Mouse (Mus musculus) megakaryocyte progenitor cell, adult 5-6 weeks (primary cell): ENCODE data around the gene Ccpg1os. TPM values are rescaled to one million over a fixed set of nuclear protein-coding genes. Genes with fewer than 3 reads are reported as not detected.

Experiments
- ATAC-seq: replicated peaks from 2 replicates; pipeline ENCODE4 v1.8.0; 2016; ENCODE audit warnings: mild to moderate bottlenecking, moderate TSS enrichment, inconsistent platforms; ENCODE audit not compliant: poor library complexity
- total RNA-seq, 2 experiments: library from RNA; stranded (forward) in 1 of 2; stranded (reverse) in 1 of 2; fragments of 157-497, 149-512 nt in 1 of 2; fragments of 200-1000 nt in 1 of 2; gene quantifications; 2 replicates each; pipeline versions ENCODE4 v1.2.3 to v1.2.4; 2015 to 2017

Gene Ccpg1os
- 6.9 and 10.4 TPM in 2 replicates for total RNA-seq (2015)
- 8.0 and 10.0 TPM in 2 replicates for total RNA-seq (2017)

DNA sequence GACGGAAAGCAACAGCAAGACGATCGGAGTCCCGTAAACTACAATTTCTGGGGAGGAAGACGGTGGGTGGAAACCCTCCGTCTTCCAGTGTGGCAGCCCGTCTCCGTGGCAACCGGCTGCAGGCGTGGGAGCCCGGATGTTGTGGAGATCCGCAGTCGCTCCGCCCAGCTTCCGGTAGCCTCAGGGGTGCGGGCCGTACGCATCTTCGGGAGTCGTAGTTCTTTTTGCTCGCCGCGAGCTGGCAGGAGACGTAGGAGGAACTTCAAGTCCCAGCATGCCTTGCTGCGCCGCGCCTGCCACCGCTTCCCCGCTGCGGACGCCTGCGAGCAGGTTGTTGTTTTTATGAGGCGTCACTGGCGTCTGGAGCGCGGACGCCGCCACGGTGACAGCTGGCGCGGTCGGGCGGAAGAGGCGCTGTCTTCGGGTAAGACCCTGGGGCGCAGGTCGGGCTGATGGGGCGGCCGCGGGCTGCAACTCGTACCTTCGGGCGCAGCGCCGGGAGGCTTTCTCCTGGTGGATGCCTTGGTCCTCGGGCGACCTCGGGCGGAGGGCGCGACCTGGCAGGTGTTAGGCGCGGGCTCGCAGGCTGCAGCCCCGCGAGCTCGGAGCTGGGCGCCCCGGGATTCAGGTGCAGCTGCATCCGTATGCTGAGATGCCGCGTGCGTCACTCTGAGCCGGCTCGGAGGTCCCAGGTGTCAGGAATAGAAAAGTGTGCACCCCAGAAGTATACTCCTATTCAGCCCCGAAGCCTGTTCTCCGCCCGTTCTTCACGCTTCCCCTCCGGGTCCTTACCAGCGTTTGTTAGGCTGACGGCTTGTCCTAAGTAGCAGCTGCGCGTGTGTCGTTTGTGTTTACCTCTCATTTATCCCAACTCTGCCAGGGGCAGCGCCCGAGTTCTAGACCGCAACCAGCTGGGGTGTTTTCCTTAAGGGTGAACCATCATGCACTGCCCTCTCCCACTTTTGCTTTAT is at the start of gene Ccpg1os, which contains the start of gene Ccpg1:
Ccpg1os (minus strand) TSS at position 133 of the 971 bp plus-strand sequence.
Ccpg1 (plus strand) TSS at position 180 of the 971 bp plus-strand sequence.
- peak; percentile 98 for ATAC-seq

DNA sequence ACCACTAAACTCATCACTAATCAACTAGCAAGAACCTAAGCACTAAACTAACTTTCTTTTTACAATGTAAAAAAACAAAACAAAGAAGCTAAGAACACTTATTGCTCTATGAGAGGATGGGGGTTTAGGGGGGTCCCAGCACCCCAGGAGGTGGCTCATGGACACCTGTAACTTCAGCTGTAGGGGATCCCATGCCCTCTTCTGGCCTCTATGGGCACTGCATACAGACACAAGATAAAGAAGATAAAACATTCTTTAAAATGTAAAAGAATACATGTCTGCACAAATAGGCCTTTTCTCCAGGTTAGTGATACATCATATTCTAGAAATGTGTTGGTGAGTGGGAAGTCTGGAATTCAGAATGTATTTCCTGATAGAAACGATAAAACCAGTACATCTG is 48.2 kb upstream of the Ccpg1os start:
- no peak for ATAC-seq

- ATAC-seq, result no peak
Observed at GRCm38 (mm10) chr9:73031421-73031820, 46.2 kb upstream of the Ccpg1os start.

DNA sequence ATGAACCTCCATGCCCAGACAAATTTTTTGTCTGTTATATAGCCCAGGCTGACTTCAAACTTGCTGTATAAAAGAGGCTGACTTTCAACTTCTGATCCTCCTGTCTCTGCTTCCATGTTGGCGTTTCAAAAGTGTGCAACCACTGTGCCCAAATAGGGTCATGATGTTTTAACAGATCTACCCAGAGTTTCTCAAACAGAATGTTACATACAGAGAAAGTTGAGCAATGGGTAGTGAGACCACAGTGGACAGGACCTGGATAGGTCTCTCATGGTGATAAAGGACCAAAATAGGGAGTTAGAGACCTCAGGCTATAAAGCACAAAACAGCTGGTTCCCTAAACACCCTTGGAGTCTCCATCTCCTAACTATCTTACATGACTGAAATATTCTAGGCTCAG is 45.3 kb upstream of the Ccpg1os start:
- ATAC-seq, result peak; percentile 81

GRCm38 (mm10) chr9:73025818-73026636 is 40.8 kb upstream of the Ccpg1os start:
- peak; percentile 37; the same call in 1 of the 2 replicates for ATAC-seq

GRCm38 (mm10) chr9:73020566-73021097 is 35.5 kb upstream of the Ccpg1os start:
- ATAC-seq, result no peak

GRCm38 (mm10) chr9:73019841-73020240 is 34.7 kb upstream of the Ccpg1os start:
- no peak for ATAC-seq

DNA sequence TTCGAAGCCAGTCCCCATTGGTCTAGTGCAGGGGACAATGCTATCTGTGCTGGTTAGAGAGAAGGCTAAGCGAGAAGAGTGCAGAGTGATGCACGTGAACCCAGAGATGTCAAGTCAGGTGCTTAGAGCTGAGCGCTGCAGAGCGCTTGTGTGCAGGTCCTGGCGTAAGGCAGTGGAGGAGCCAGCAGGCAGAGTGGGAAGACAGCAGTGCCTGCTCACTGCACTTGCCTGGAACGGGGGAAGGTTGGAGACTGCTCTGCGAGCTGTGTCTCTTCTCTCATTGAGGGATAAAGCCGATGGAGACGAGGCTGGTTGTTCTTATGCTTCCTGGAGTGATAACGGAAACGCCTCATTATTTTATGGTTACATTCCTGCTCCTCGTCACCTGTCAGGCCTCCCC is 29.5 kb upstream of the Ccpg1os start:
- ATAC-seq, result no peak

- ATAC-seq, result 0 out of 2 replicates have a peak, but pooled peaks have one; percentile 29
Observed at GRCm38 (mm10) chr9:73012629-73013028, 27.4 kb upstream of the Ccpg1os start.

GRCm38 (mm10) chr9:73008384-73008783 is 23.2 kb upstream of the Ccpg1os start:
- peak; percentile 64 for ATAC-seq

GRCm38 (mm10) chr9:73006175-73006574 is 21.0 kb upstream of the Ccpg1os start:
- peak; percentile 52; the same call in 1 of the 2 replicates for ATAC-seq

GRCm38 (mm10) chr9:73005106-73005505 is 19.9 kb upstream of the Ccpg1os start:
- no peak for ATAC-seq

DNA sequence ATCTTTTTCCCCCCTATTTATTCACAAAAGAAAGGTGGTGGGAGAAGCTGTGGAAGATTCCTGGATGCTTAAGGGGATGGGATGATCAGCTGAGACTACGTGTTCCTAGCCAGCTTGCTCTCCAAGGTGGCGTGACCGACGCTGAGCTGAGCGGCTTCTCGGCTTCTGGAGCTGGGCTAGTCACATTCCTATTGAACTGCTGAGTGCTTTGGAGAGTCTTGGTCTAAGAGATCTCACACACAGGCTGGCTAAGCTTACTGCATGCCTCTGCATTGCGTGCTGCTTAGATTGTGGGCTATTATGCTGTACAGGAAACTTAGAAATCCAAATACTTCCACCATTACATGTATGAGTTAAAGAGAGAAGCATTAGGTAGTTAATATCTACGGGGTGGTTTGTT is 18.9 kb upstream of the Ccpg1os start:
- no peak for ATAC-seq

GRCm38 (mm10) chr9:73002177-73002576 is 17.0 kb upstream of the Ccpg1os start:
- no peak for ATAC-seq

- 0 out of 2 replicates have a peak, but pooled peaks have one; percentile 29 for ATAC-seq
Observed at GRCm38 (mm10) chr9:73001314-73002011, 16.3 kb upstream of the Ccpg1os start.

- ATAC-seq, result no peak
Observed at GRCm38 (mm10) chr9:73000487-73000886, 15.3 kb upstream of the Ccpg1os start.

GRCm38 (mm10) chr9:72996806-72997205 is 11.6 kb upstream of the Ccpg1os start:
- no peak for ATAC-seq

DNA sequence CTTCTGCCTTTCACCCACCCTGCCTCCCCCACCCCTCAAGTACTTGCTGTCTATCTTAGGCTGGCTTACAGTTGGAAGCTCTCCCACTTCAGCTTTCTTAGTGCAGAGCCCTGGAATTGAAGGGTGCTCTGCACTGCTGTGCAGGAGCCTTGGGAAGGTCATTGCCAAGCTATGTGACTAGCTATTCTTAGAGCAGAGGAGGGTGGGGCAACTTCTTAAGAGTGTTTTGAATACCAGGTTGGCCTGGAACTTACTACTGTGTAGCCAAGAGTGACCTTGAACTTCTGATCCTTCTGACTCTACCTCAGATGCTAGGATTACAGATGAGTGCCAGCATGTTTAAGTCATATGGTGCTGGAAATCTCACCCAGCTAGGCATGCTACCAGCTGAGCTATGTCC is 11.0 kb upstream of the Ccpg1os start:
- no peak for ATAC-seq

- no peak for ATAC-seq
Observed at GRCm38 (mm10) chr9:72992576-72992975, 7.4 kb upstream of the Ccpg1os start.

- peak; percentile 64 for ATAC-seq
Observed at GRCm38 (mm10) chr9:72991420-72991819, 6.2 kb upstream of the Ccpg1os start.
